Mouse (Mus musculus) testis, postnatal 14 days (tissue): ENCODE measurements at regions not wholly inside any gene's neighbourhood (a gene's known extent, or its start where the extent isn't known, plus 50 kb on each side); places are given as distances from the start of the nearest gene placed in this dataset.
"Not testable (repeated sequence)": the region's sequence is repeated elsewhere in the genome, so short reads cannot be mapped to it uniquely, and the experiment has no call there.

ENCODE experiments used
- DNase-seq: peaks from one replicate; pipeline ENCODE4 v3.0.0; 2021; ENCODE audit warnings: low spot score

- no peak for DNase-seq
Observed at GRCm38 (mm10) chr9:11206267-11206666, 301.7 kb upstream of the Cntn5 start.

- no peak for DNase-seq
Observed at GRCm38 (mm10) chr9:11192183-11192582, 287.6 kb upstream of the Cntn5 start.

- no peak for DNase-seq
Observed at GRCm38 (mm10) chr9:11145799-11146198, 241.2 kb upstream of the Cntn5 start.

- no peak for DNase-seq
Observed at GRCm38 (mm10) chr9:11126833-11127232, 222.3 kb upstream of the Cntn5 start.

GRCm38 (mm10) chr9:11119153-11119552 lies 214.6 kb upstream of the Cntn5 start:
- DNase-seq = no peak

GRCm38 (mm10) chr9:11107828-11108227 lies 203.3 kb upstream of the Cntn5 start:
- DNase-seq = not testable (repeated sequence)

GRCm38 (mm10) chr9:11107212-11107611 lies 202.6 kb upstream of the Cntn5 start:
- not testable (repeated sequence) for DNase-seq

- DNase-seq = no peak
Observed at GRCm38 (mm10) chr9:11106268-11106667, 201.7 kb upstream of the Cntn5 start.

GRCm38 (mm10) chr9:11103448-11103847 lies 198.9 kb upstream of the Cntn5 start:
- DNase-seq = no peak

GRCm38 (mm10) chr9:11092874-11093273 lies 188.3 kb upstream of the Cntn5 start:
- DNase-seq = no peak

- not testable (repeated sequence) for DNase-seq
Observed at GRCm38 (mm10) chr9:11067125-11067524, 162.6 kb upstream of the Cntn5 start.

- DNase-seq = no peak
Observed at GRCm38 (mm10) chr9:11062856-11063255, 158.3 kb upstream of the Cntn5 start.
